Mouse (Mus musculus) 3T3-L1 (cell line): Measurements from ENCODE around the gene Stap2.

Source experiments
- DNase-seq: peaks from one replicate; pipeline ENCODE4 v3.0.0-alpha.2; 2015; ENCODE audit warnings: low read depth, low spot score

Stap2 gene

GRCm38 (mm10) chr17:55959946-55960740, 45.2 kb downstream of the Stap2 start:
- no peak for DNase-seq

- peak; percentile 99 for DNase-seq
These were observed 46.3 kb downstream of the Stap2 start, which contains the start of gene Yju2 for GRCm38 (mm10) chr17:55958918-55959728. Gene Yju2 (plus strand): TSS chr17:55959099.

GRCm38 (mm10) chr17:55958584-55958886, 46.8 kb downstream of the Stap2 start:
- DNase-seq: no peak

- DNase-seq: no peak
These were observed 47.4 kb downstream of the Stap2 start for GRCm38 (mm10) chr17:55957726-55958583.

GRCm38 (mm10) chr17:55957168-55957567, 48.2 kb downstream of the Stap2 start:
- peak; percentile 83 for DNase-seq

- no peak for DNase-seq
These were observed 48.8 kb downstream of the Stap2 start for GRCm38 (mm10) chr17:55956591-55956990.

GRCm38 (mm10) chr17:55956129-55956528, 49.3 kb downstream of the Stap2 start:
- DNase-seq: no peak

GRCm38 (mm10) chr17:55954229-55954628, 51.2 kb downstream of the Stap2 start:
- no peak for DNase-seq

- DNase-seq: no peak
These were observed 51.6 kb downstream of the Stap2 start for GRCm38 (mm10) chr17:55953751-55954150.

- no peak for DNase-seq
These were observed 52.8 kb downstream of the Stap2 start, which contains the start of gene Ebi3 for GRCm38 (mm10) chr17:55952447-55953027. Gene Ebi3 (plus strand): TSS chr17:55952640.

- DNase-seq: no peak
These were observed 53.3 kb downstream of the Stap2 start for GRCm38 (mm10) chr17:55952041-55952440.

GRCm38 (mm10) chr17:55950601-55951000, 54.8 kb downstream of the Stap2 start:
- no peak for DNase-seq

GRCm38 (mm10) chr17:55949400-55949799, 56.0 kb downstream of the Stap2 start, which contains the start of gene Zfp119b:
Gene Zfp119b (minus strand): TSS chr17:55949500.
- peak; percentile 32 for DNase-seq

GRCm38 (mm10) chr17:55948647-55949046, 56.7 kb downstream of the Stap2 start:
- no peak for DNase-seq
